Mouse (Mus musculus): ENCODE results near the gene Gnpda2. TPM values are rescaled to one million over a fixed set of nuclear protein-coding genes. Genes with fewer than 3 reads are reported as not detected.

Gene Gnpda2
- polyA plus RNA-seq, 1 experiment from 2014 or later = 32.3 TPM

Other genes with a start within 250 kb of the Gnpda2 start
- 6.5 and 9.6 TPM in 2 replicates for gene Yipf7, start 49.7 kb downstream of the Gnpda2 start, polyA plus RNA-seq (2015; fragmentation: Nextera tagmentation; extraction: Ambion mirVana)
- 28.7 and 31.5 TPM in 2 replicates for gene Guf1, start 35.4 kb downstream of the Gnpda2 start, polyA plus RNA-seq (2015; fragmentation: Nextera tagmentation; extraction: Ambion mirVana)